ENCODE assay signal across 19 mouse cellular contexts in genomic region chr6:138563416-138563815, GRCm38 (mm10). TPM values are rescaled to one million over a fixed set of nuclear protein-coding genes. Genes with fewer than 3 reads are reported as not detected.
"Had no signal": no experiment of that assay in that cellular context is flagged by ENCODE, and none has a peak within 500 bp of the region (broad histone marks: within the 10 kb centered on the region; RNA-seq: fewer than 3 reads in every experiment).

No protein-coding gene starts in this region.

- DNase-seq: cerebellum, adult 18-20 months; cerebellum, adult 2 months; cerebellum, adult 8-10 months; cerebellum, adult 9-10 months; cerebellum, adult 9-11 months; cerebellum, postnatal 10 days; cerebellum, postnatal 14 days; cerebellum, postnatal 25 days; cerebellum, postnatal 36 days; embryo, embryonic 11 days; forebrain, postnatal 0 days; gastrocnemius, adult 2 months; gastrocnemius, postnatal 10 days; gastrocnemius, postnatal 14 days; gastrocnemius, postnatal 25 days; gastrocnemius, postnatal 36 days; heart, adult 11 months had no signal

RNA-seq across cellular contexts. Expression of gene Lmo3, which starts 18.4 kb away (rescaled TPM):
- total RNA-seq: common myeloid progenitor, adult 5-6 weeks; gastrocnemius, adult 2 months; gastrocnemius, postnatal 14 days; gastrocnemius, postnatal 25 days; gastrocnemius, postnatal 36 days; granulocyte monocyte progenitor cell, adult 5-6 weeks had no signal
